Mouse (Mus musculus) cerebellum, adult 9-11 months (tissue): ENCODE data around the gene Cerkl.

Experiments
- DNase-seq: peaks from one replicate; pipeline ENCODE4 v3.0.0; 2022

The Cerkl gene

DNA sequence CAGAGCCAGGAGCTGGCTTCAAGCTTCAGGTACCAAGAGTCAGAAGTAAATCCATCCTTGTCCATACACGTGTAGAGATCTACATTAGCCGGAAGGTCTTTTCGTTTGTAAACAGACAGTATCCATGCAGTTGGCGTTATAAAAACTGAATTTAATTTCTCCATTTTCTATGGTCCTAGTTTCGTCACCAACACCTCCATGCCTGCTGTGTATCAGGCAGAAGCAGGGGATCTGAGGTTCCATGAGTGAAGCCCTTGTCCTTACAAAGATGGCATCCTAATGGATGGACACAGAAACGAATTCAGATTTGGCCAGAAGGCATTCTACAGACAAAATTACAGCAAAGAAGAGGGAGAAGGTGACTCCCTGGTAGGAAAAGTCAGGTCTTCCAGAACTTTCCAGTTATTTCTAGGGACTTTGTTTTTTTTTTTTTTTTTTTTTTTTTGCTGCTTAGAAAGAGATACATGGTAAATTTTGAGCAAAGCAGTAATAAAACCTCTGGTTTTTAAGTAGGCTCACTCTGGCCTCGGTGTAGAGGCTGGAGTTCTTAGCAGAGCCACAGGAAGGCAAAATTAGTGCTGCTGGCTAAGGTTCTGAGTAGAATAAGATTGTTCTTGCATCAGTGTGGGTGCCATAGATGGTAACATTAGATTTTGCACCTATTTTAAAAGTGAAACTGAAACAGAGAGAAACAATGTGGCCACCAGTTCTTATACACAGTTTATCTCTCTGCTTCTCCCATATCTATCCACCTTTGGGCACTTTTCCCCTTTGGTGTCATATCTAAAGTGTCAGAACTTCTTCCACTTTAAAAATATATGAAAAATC is 85.0 kb downstream of the Cerkl start:
- no peak for DNase-seq

- no peak for DNase-seq
These were observed 85.8 kb downstream of the Cerkl start for GRCm38 (mm10) chr2:79370711-79371312.

GRCm38 (mm10) chr2:79369905-79370304 is 86.7 kb downstream of the Cerkl start:
- DNase-seq = no peak

GRCm38 (mm10) chr2:79369061-79369524 is 87.5 kb downstream of the Cerkl start:
- DNase-seq = no peak

- no peak for DNase-seq
These were observed 87.9 kb downstream of the Cerkl start for GRCm38 (mm10) chr2:79368661-79369060.

DNA sequence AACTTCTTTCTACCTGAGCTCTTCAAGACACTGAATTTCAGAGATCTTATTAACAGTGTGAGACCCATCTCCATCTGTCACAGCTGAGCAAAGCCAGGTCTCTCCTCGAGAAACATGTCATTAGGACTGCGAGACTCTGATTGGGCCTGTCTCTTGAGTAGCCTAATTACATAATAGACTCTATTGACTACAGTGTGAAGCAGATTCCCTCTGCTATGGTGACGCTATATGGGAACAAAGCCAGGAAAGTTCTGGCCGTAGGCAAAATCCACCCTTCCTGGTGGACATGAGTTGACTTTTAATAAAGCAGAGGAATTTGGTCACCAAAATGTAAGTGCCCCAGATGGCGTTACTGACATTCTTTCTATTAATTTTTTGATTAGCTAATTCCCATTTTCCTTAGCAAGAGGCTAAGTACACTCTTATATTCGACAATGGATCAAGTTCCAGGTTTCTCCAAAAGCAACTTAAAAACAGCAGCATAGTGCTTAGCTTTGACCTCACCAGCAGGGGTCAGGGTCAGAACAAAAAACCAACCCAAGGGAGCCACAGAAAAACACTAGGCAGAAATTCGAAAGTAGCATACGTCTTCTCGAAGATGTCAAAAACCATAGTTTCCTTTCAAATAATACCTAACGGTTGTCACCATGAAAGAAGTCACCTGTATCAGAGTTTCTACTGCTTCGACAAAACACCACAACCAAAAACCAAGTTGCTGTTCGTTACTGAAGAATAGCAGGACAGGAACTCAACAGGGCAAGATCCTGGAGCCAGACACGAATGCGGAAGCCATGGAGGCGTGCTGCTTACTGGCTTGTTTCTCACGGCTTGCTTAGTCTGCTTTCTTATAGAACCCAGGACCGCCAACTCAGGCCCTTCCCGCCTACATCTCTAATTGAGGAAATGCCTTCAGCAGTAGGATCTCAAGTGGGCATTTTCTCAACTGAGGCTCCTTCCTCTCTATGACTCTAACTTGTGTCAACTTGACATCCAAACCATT is 88.8 kb downstream of the Cerkl start:
- no peak for DNase-seq

GRCm38 (mm10) chr2:79363920-79364319 is 92.7 kb downstream of the Cerkl start:
- DNase-seq = no peak

- DNase-seq = no peak
These were observed 94.6 kb downstream of the Cerkl start for GRCm38 (mm10) chr2:79362029-79362428.

- no peak for DNase-seq
These were observed 98.8 kb downstream of the Cerkl start for GRCm38 (mm10) chr2:79357835-79358234.

GRCm38 (mm10) chr2:79354773-79355172 is 101.8 kb downstream of the Cerkl start:
- DNase-seq = no peak

DNA sequence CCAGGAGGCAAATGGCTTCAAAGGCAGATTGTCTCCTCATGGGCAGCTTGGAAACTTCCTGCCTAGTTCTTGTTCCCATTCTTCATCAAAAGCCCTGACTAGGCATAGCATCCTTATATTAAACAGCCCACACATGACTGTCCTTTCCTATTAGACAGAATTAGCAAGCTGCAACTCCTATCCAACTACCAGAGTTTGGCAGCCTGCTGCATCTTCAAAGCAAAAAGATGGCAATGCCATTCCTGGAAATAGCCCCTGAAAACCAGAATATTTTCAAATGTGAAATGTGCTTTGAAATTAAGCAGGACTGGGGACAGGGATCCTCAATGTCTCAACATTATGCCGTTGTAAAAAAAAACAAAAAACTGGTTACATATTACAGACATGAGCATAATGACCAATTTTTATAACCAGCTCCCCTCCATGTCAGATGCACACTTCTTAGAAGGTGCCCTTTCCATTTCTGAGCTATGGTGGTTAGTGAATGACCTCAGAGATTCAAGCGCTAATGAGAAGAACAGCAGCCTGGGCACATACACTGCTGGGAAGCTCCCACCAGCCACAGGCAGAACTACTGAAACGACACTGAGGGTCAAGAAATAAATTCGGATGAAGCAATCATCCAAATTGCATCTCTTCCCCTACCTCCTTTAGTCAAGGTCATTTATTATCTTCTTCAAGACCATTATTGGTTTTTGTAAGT is 104.3 kb downstream of the Cerkl start:
- no peak for DNase-seq

DNA sequence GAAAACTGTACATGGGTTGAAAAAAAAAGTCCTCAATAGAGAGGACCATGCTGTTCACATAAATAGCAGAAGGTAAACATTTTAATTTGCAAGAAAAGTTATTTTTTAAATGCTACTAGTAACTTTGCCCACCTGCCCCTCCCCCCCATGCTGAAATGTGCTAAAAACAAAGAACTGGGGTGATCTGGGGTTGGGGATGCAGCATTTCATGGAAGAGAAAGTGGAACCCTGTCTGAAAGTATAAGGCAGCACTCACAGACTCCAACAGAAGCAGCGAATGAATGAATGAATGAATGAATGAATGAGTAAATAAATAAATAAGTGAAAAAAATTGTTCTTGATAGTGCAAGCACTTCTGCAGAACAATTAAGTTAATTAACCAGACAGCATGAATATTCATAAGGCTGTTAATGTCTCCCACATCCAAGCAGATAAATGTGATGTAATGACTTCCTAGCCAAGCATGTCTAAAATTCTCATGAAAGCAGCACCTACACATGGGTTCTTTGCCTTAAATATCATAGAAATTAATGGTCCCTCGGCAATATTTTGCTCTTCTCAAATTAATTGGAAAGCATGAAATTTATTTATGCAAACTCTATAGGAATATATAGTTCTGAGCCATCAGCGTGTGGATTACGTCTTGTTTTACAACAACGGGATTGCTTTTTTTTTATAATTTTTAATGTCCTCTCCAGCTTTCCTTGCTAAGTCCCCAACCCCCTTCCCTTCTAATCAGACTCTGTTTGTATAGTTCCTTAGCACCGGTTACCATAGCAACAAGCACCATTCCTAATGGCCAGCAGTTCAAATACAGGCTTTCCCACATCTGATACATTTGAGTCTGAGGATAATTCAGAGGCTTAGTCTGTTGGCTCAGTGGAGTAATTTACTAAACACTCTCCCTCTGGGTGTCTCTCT is 105.1 kb downstream of the Cerkl start:
- DNase-seq = no peak

DNA sequence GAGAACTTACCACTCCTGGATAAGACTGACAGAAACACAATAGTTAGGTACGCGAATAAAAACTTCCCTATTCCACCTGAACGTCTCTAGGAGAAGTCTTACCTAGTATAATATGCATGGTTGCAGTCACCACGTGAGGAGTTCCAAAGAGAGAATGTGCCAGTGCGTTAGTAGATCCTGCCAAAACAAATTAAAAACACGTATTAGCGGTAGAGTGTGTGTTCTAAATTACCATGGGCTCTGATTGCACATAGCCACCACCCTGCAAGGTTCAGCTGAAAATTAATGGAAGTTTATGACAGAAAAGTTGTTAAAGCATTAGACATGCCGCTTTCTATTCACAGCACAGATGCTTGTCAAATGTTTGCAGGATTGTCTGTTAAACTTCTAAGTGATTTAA is 113.5 kb downstream of the Cerkl start:
- DNase-seq = no peak

- no peak for DNase-seq
These were observed 117.6 kb downstream of the Cerkl start for GRCm38 (mm10) chr2:79339003-79339402.

DNA sequence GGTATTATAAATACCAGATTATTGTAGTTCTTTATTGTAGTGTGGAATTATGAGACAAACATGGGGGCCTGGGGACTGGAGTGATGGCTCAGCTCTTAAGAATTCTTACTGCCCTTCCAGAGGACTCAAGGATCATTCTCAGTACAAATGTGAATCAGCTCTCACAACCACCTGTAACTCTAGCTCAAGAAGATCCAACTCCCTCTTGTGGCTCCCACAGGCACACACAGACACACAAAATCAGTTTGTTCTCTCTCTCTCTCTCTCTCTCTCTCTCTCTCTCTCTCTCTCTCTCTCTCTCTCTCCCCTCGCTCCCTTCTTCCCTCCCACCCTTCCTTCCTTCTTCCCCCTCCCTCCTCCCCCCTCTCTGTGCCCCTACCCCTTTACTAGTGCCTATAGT is 120.4 kb downstream of the Cerkl start:
- no peak for DNase-seq

- no peak for DNase-seq
These were observed 121.9 kb downstream of the Cerkl start for GRCm38 (mm10) chr2:79334661-79335060.

- no peak for DNase-seq
These were observed 128.5 kb downstream of the Cerkl start for GRCm38 (mm10) chr2:79328079-79328478.

DNA sequence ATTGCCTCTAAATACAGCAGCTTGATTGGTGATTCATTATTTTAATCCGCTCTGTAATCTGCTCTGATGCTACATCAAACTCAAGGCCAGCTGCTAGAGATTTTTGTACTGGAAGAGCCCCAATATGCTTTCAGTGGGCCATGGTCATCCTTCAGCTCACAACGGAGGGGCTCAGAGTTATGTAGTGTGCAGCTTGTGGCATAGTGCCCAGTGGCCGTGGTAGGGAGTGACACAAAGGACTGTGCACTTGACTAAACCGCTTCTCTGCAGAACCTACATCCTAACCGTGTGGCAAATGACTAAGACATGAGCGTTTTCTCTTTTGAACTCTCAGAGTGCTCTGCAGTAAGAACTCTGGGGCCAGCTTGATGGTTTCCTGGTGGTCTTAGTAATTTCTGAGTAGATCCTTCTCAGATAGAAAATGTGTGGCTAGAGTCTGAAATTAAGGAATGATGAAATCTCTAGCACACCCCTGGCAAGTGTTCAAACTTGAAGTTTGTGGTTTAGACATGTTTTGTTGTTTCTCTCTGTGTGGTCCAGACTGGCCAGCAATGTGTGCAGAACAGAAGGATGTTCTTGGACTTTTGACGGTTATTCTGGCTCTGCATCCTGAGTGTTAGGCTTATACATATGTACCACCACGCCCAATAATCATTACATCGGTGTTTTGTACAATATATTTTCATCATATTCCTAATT is 140.3 kb downstream of the Cerkl start:
- no peak for DNase-seq

DNA sequence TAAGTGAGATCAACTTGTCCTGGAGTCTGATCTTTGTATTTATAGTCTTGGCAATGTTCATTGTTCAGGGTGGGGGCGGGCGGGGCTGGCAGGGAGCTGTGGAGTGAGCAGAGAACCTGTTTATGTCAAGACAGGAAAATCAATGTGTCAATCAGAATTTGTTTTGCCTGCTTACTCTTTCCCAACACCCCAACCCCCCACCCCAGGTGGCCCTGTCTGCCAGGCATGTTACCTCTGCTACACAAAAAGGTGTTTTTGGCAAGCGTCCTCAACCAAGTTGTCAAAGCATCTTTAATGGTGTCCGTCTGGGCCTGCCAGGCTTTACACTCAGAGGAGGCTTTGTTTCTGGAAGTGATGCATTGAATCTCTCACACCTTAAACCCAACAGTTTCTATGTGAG is 141.5 kb downstream of the Cerkl start:
- no peak for DNase-seq

DNA sequence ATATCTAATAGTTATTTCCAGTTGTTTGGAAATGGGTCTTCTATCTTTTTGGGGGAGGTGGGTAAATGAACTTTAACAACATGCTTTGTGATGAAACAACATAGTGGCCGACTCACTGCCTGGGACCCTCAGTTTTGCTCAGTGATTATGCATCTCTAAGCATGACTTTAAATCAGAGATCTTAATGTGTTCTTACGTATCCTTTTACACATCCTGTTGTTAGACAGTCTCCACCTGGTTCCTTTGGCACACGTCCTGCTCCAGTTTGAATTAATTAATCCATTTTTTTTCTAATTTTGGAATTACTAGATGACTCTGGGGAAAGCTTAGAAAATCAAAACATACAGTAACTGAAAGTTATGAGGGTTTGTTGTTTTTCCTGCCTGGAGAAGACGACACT is 144.1 kb downstream of the Cerkl start:
- DNase-seq = no peak
